Comparison of ENCODE assay signal across 18 mouse cellular contexts in the genomic region with DNA sequence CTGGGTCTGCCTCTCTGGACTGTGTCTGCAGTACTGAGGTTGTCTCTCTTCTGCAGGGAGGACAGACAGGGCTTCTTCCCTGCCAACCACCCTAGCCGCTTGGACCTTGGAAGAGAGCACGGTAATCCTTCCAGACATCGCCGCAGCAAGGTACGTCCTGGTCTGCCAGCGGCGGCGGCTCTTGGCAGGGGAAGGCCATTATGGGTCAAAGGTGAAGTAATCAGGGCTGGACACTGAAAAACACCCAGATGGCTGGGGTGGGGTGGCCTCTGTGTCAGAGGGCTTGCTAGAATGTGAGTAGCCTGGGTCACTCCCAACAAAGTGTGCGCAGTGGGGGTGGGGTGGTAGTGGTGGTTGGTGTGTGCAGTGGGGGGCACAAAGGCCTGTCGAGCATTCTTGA. TPM values are rescaled to one million over a fixed set of nuclear protein-coding genes. Genes with fewer than 3 reads are reported as not detected.
A peak's percentile ranks its signal among the peaks of the same experiment; 100 is the strongest.
DNase-seq lines count a peak whose midpoint lies in the region; ATAC-seq lines count a peak whose summit lies in the region.
"Had no signal": no experiment of that assay in that cellular context is flagged by ENCODE, and none has a peak within 500 bp of the region (broad histone marks: within the 10 kb centered on the region; RNA-seq: fewer than 3 reads in every experiment).

No protein-coding gene starts in this region.

- WGBS in heart, embryonic 10.5 days, result 75% methylated on average over 10 of the region's 10 CpGs

- intact Hi-C loops in left cerebral cortex, postnatal 36 days (cut with DNase I), result no loop called here

- H3K4me3 ChIP-seq in heart, embryonic 10.5 days, result no peak overlapping the region
- H3K4me3 ChIP-seq: limb, embryonic 12.5 days; megakaryocyte, embryonic 14.5 days; neural tube, embryonic 13.5 days had no signal

- H3K27ac ChIP-seq in heart, embryonic 10.5 days, result peak overlapping the region; percentile 66
- H3K27ac ChIP-seq: limb, embryonic 12.5 days; liver, embryonic 14.5 days; neural tube, embryonic 13.5 days had no signal

- H3K4me1 ChIP-seq in heart, embryonic 10.5 days, result peaks cover 38% of the 10 kb centered on the region

- H3K9me3 ChIP-seq in heart, embryonic 10.5 days, result no peaks in the 10 kb centered on the region
- H3K9me3 ChIP-seq: limb, embryonic 12.5 days; neural tube, embryonic 13.5 days had no signal

- H3K36me3 ChIP-seq in heart, embryonic 10.5 days, result no peaks in the 10 kb centered on the region
- H3K36me3 ChIP-seq: limb, embryonic 12.5 days; neural tube, embryonic 13.5 days had no signal

- no peaks in the 10 kb centered on the region for H3K27me3 ChIP-seq in heart, embryonic 10.5 days (ENCODE audit: insufficient read depth, poor library complexity, severe bottlenecking)
- H3K27me3 ChIP-seq: limb, embryonic 12.5 days; neural tube, embryonic 13.5 days had no signal

- no peak for ATAC-seq in activated CD4-positive, CD25-positive, alpha-beta regulatory T cell, adult 4 months
- ATAC-seq: forebrain, embryonic 16.5 days had no signal

- peak; percentile 32 for DNase-seq in adrenal gland, adult 2 months
- no peak for DNase-seq in adrenal gland, adult 18-20 months (ENCODE audit: low spot score in 2 of 2)
- no peak for DNase-seq in heart, embryonic 10.5 days (ENCODE audit: low spot score)
- DNase-seq in heart, adult 9 months (ENCODE audit: low spot score in 2 of 2), result no peak
- peak; percentile 44 for DNase-seq in ovary, postnatal 36 days (ENCODE audit: low spot score)
- no peak for DNase-seq in ovary, adult 18-20 months (ENCODE audit: low spot score)
- DNase-seq in left cerebral cortex, postnatal 36 days (ENCODE audit: low spot score in 2 of 2), result no peak
- DNase-seq: cerebellum, adult 2 months; layer of hippocampus, postnatal 36 days; lung, postnatal 10 days had no signal

RNA-seq across cellular contexts. Expression of a gene that starts 1.1 kb away (rescaled TPM):
- 10 to 100 TPM; 11.8 to 28.0 TPM for total RNA-seq in adrenal gland, adult 2 months (2021)
- polyA plus RNA-seq in adrenal gland, adult 2 months (2012; rRNA removed), result 17.5 and 21.1 TPM in 2 replicates
- 10 to 100 TPM; 11.1 to 65.3 TPM for total RNA-seq in adrenal gland, adult 18-20 months (2021)
- polyA plus RNA-seq in heart, embryonic 10.5 days (2016; fragmentation: Nextera tagmentation; extraction: Ambion mirVana), result 0.27 and 0.77 TPM in 2 replicates
- not detected for polyA plus RNA-seq in activated CD4-positive, CD25-positive, alpha-beta regulatory T cell, adult 4 months (2017; shearing (Covaris generic))
- total RNA-seq in left cerebral cortex, postnatal 36 days (2021), result under 1 TPM; 0.27 to 0.49 TPM
- total RNA-seq: common myeloid progenitor, adult 5-6 weeks; layer of hippocampus, postnatal 36 days had no signal
- polyA plus RNA-seq: forebrain, embryonic 16.5 days; limb, embryonic 12.5 days; neural tube, embryonic 13.5 days had no signal

RNA-seq across cellular contexts. Expression of a gene that starts 4.9 kb away (rescaled TPM):
- total RNA-seq in adrenal gland, adult 2 months (2021), result 1 to 10 TPM in 1 of 2 experiments, not detected in 1; 1.8 TPM
- polyA plus RNA-seq in adrenal gland, adult 2 months (2012; rRNA removed), result 0.46 TPM in 1 of 2 replicates, not detected in the other
- 1 to 10 TPM; 4.7 to 7.8 TPM for total RNA-seq in adrenal gland, adult 18-20 months (2021)
- polyA plus RNA-seq in heart, embryonic 10.5 days (2016; fragmentation: Nextera tagmentation; extraction: Ambion mirVana), result 29.5 and 90.1 TPM in 2 replicates
- not detected for polyA plus RNA-seq in activated CD4-positive, CD25-positive, alpha-beta regulatory T cell, adult 4 months (2017; shearing (Covaris generic))
- total RNA-seq in left cerebral cortex, postnatal 36 days (2021), result not detected
- total RNA-seq: common myeloid progenitor, adult 5-6 weeks had no signal
- polyA plus RNA-seq: forebrain, embryonic 16.5 days; small intestine, adult 2 months had no signal

Comparison
In these comparisons a context has a peak if more than half of its experiments do, and no peak if none do; other contexts are left out.
1. DNase-seq: peak in adrenal gland, adult 2 months (single experiment) and ovary, postnatal 36 days (single experiment); none in adrenal gland, adult 18-20 months (0 of 2), heart, embryonic 10.5 days (single experiment), heart, adult 9 months (0 of 2), ovary, adult 18-20 months (single experiment) and left cerebral cortex, postnatal 36 days (0 of 2).
2. RNA of a gene that starts 1.1 kb away (total RNA-seq): 11.1 to 65.3 TPM in adrenal gland, adult 18-20 months and 11.8 to 28.0 TPM in adrenal gland, adult 2 months; 0.27 to 0.49 TPM in left cerebral cortex, postnatal 36 days; every median in the first group is over 4 times any median in the second.